Mouse (Mus musculus): ENCODE measurements around the gene Tmem110.

DNA sequence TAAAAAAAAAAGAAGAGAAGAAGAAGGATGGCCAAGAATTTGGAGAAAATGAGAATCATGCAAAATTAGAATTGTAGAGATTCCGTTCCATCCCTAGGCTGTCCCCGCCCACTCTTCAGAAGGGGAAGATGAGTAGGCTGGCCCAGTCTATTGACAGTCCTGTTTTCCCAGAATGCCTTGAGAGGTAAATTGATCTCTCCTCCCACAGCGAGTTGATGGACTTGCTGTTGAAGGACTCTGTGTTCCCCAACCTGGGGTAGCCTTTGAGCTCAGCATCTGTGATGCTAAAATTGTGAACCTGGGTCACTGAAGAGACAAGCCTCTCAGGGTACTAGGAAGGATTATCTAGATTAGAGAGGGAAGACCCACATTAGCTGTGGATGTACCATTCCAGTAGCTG, 100.1 kb downstream of the Tmem110 start:
- no peak for TF ChIP-seq USF1 (IDR thresholded peaks at IDR 0.05; ENCODE audit: low read depth, low read length)
- no peak for TF ChIP-seq MYC (IDR thresholded peaks at IDR 0.05; ENCODE audit: low read depth, low read length)
- TF ChIP-seq CTCF (IDR thresholded peaks at IDR 0.05 in 2 of 3, conservative IDR thresholded peaks at IDR 0.05 in 1 of 3; ENCODE audit: control insufficient read depth in 1 of 3, insufficient read depth in 1 of 3, low read depth in 2 of 3, low read length in 3 of 3, poor library complexity in 1 of 3, severe bottlenecking in 1 of 3): no peak
- no peak for TF ChIP-seq MXI1 (IDR thresholded peaks at IDR 0.05; ENCODE audit: low read depth, low read length)
- no peak for TF ChIP-seq ZKSCAN1 (IDR thresholded peaks at IDR 0.05; ENCODE audit: low read depth, low read length)
- TF ChIP-seq ZNF384 (IDR thresholded peaks at IDR 0.05; ENCODE audit: low read depth, low read length): no peak
- TF ChIP-seq TAL1 (IDR thresholded peaks at IDR 0.05; ENCODE audit: low read length): no peak
- TF ChIP-seq EP300 (IDR thresholded peaks at IDR 0.05; ENCODE audit: low read depth in 1 of 2, low read length in 2 of 2): no peak
